11 mouse cellular contexts compared by ENCODE assay signal in genomic region chr16:22119524-22119923, GRCm38 (mm10). TPM values are rescaled to one million over a fixed set of nuclear protein-coding genes. Genes with fewer than 3 reads are reported as not detected.
DNase-seq lines count a peak whose midpoint lies in the region; ATAC-seq lines count a peak whose summit lies in the region.
"Had no signal": no experiment of that assay in that cellular context is flagged by ENCODE, and none has a peak within 500 bp of the region (broad histone marks: within the 10 kb centered on the region; RNA-seq: fewer than 3 reads in every experiment).

No protein-coding gene starts in this region.

- H3K9ac ChIP-seq in heart, embryonic 13.5 days = peak overlapping the region; percentile 37
- no peak overlapping the region for H3K9ac ChIP-seq in forebrain, embryonic 14.5 days (ENCODE audit: low read length)
- H3K9ac ChIP-seq: lung, embryonic 15.5 days had no signal

- no peaks in the 10 kb centered on the region for H3K27me3 ChIP-seq in heart, embryonic 13.5 days (replicated peaks)
- peaks cover 17% of the 10 kb centered on the region for H3K27me3 ChIP-seq in megakaryocyte, embryonic 14.5 days (replicated peaks)
- H3K27me3 ChIP-seq in forebrain, embryonic 14.5 days (replicated peaks; ENCODE audit: control insufficient read depth, insufficient read depth, low read length) = no peaks in the 10 kb centered on the region
- H3K27me3 ChIP-seq: lung, embryonic 15.5 days had no signal

- H3K4me3 ChIP-seq in heart, embryonic 13.5 days = no peak overlapping the region; the same call in 1 of the 2 replicates
- peak overlapping the region; percentile 88 for H3K4me3 ChIP-seq in megakaryocyte, embryonic 14.5 days (replicated peaks)
- no peak overlapping the region for H3K4me3 ChIP-seq in forebrain, embryonic 14.5 days (ENCODE audit: low read depth, low read length)
- H3K4me3 ChIP-seq: lung, embryonic 15.5 days had no signal

- peak; percentile 9 for DNase-seq in layer of hippocampus, adult 9-11 months
- DNase-seq in layer of hippocampus, adult 18-20 months (ENCODE audit: low spot score in 2 of 2) = no peak
- DNase-seq in T-cell, adult 2 months (ENCODE audit: low spot score) = peak; percentile 6
- no peak for DNase-seq in embryo, embryonic 9.5 days (ENCODE audit: extremely low spot score)
- DNase-seq in testis, postnatal 10 days (ENCODE audit: low spot score) = no peak
- no peak for DNase-seq in forebrain, embryonic 14.5 days (ENCODE audit: low spot score)
- DNase-seq: cerebellum, adult 9-11 months had no signal

- ATAC-seq in heart, embryonic 13.5 days (ENCODE audit: extremely low read depth, insufficient number of reproducible peaks, low FRiP score, low TSS enrichment) = no peak
- ATAC-seq in forebrain, embryonic 14.5 days = no peak
- ATAC-seq: intestine, postnatal 0 days had no signal

- peaks cover 71% of the 10 kb centered on the region for H3K4me1 ChIP-seq in heart, embryonic 13.5 days
- peaks cover 45% of the 10 kb centered on the region for H3K4me1 ChIP-seq in megakaryocyte, embryonic 14.5 days
- H3K4me1 ChIP-seq in forebrain, embryonic 14.5 days (ENCODE audit: control insufficient read depth, insufficient read depth, low read length) = no peaks in the 10 kb centered on the region
- H3K4me1 ChIP-seq: lung, embryonic 15.5 days had no signal

- H3K9me3 ChIP-seq in heart, embryonic 13.5 days = no peaks in the 10 kb centered on the region
- no peaks in the 10 kb centered on the region for H3K9me3 ChIP-seq in megakaryocyte, embryonic 14.5 days
- no peaks in the 10 kb centered on the region for H3K9me3 ChIP-seq in forebrain, embryonic 14.5 days (replicated peaks; ENCODE audit: control insufficient read depth, low read length)
- H3K9me3 ChIP-seq: lung, embryonic 15.5 days had no signal

- WGBS in heart, embryonic 13.5 days = 86% methylated on average over 15 of the region's 15 CpGs
- WGBS in forebrain, embryonic 14.5 days = 97% methylated on average over 15 of the region's 15 CpGs

- H3K4me2 ChIP-seq in heart, embryonic 13.5 days = peak overlapping the region; percentile 42
- no peak overlapping the region for H3K4me2 ChIP-seq in forebrain, embryonic 14.5 days (ENCODE audit: low read length)
- H3K4me2 ChIP-seq: lung, embryonic 15.5 days had no signal

- peaks cover 19% of the 10 kb centered on the region for H3K36me3 ChIP-seq in heart, embryonic 13.5 days
- no peaks in the 10 kb centered on the region for H3K36me3 ChIP-seq in megakaryocyte, embryonic 14.5 days (replicated peaks; ENCODE audit: low read length)
- H3K36me3 ChIP-seq in forebrain, embryonic 14.5 days (ENCODE audit: control insufficient read depth, insufficient read depth, low read length) = no peaks in the 10 kb centered on the region
- H3K36me3 ChIP-seq: lung, embryonic 15.5 days had no signal

- peak overlapping the region; percentile 40 for H3K27ac ChIP-seq in heart, embryonic 13.5 days (replicated peaks)
- H3K27ac ChIP-seq in forebrain, embryonic 14.5 days (ENCODE audit: low read depth, low read length) = no peak overlapping the region
- H3K27ac ChIP-seq: lung, embryonic 15.5 days had no signal

RNA-seq across cellular contexts. Expression of gene Igf2bp2, which starts 43.6 kb away (rescaled TPM):
- total RNA-seq in layer of hippocampus, adult 18-20 months (2021) = under 1 TPM; 0.22 to 0.86 TPM
- polyA plus RNA-seq in heart, embryonic 13.5 days (2015; fragmentation: Nextera tagmentation; extraction: Ambion mirVana) = 51.4 and 53.2 TPM in 2 replicates
- 3.1 and 7.6 TPM in 2 replicates for polyA plus RNA-seq in megakaryocyte, embryonic 14.5 days (2012; ENCODE audit: insufficient read depth, low replicate concordance)
- polyA plus RNA-seq in forebrain, embryonic 14.5 days (2014; fragmentation: Nextera tagmentation; extraction: Ambion mirVana) = 23.9 and 25.1 TPM in 2 replicates

Comparison
In these comparisons a context has a peak if more than half of its experiments do, and no peak if none do; other contexts are left out.
1. DNase-seq: peak in layer of hippocampus, adult 9-11 months (single experiment) and T-cell, adult 2 months (single experiment); none in layer of hippocampus, adult 18-20 months (0 of 2), embryo, embryonic 9.5 days (single experiment), testis, postnatal 10 days (single experiment) and forebrain, embryonic 14.5 days (single experiment).